Mouse (Mus musculus): ENCODE results near the gene Adamts16.

Adamts16 gene

GRCm38 (mm10) chr13:70836246-70836645 is 5.4 kb downstream of the Adamts16 start:
- in situ Hi-C loops (cut with MboI, MseI): no loop called here

GRCm38 (mm10) chr13:70832593-70833138 is 8.9 kb downstream of the Adamts16 start:
- in situ Hi-C loops (cut with MboI, MseI): no loop called here

- in situ Hi-C loops (cut with MboI, MseI): no loop called here
Observed at GRCm38 (mm10) chr13:70831041-70831440, 10.6 kb downstream of the Adamts16 start.

GRCm38 (mm10) chr13:70827507-70827906 is 14.1 kb downstream of the Adamts16 start:
- in situ Hi-C loops (cut with MboI, MseI): no loop called here

- in situ Hi-C loops (cut with MboI, MseI): no loop called here
Observed at GRCm38 (mm10) chr13:70825265-70825664, 16.3 kb downstream of the Adamts16 start.

GRCm38 (mm10) chr13:70823757-70824156 is 17.9 kb downstream of the Adamts16 start:
- in situ Hi-C loops (cut with MboI, MseI): no loop called here

GRCm38 (mm10) chr13:70818982-70819381 is 22.6 kb downstream of the Adamts16 start:
- in situ Hi-C loops (cut with MboI, MseI): no loop called here

GRCm38 (mm10) chr13:70814423-70814822 is 27.2 kb downstream of the Adamts16 start:
- in situ Hi-C loops (cut with MboI, MseI): no loop called here

- in situ Hi-C loops (cut with MboI, MseI): no loop called here
Observed at GRCm38 (mm10) chr13:70805506-70805905, 36.1 kb downstream of the Adamts16 start.

GRCm38 (mm10) chr13:70802849-70803248 is 38.8 kb downstream of the Adamts16 start:
- in situ Hi-C loops (cut with MboI, MseI): no loop called here

GRCm38 (mm10) chr13:70799322-70799721 is 42.3 kb downstream of the Adamts16 start:
- in situ Hi-C loops (cut with MboI, MseI): no loop called here

GRCm38 (mm10) chr13:70798396-70798795 is 43.2 kb downstream of the Adamts16 start:
- in situ Hi-C loops (cut with MboI, MseI): no loop called here

GRCm38 (mm10) chr13:70794074-70794572 is 47.5 kb downstream of the Adamts16 start:
- in situ Hi-C loops (cut with MboI, MseI): no loop called here

GRCm38 (mm10) chr13:70793660-70794059 is 48.0 kb downstream of the Adamts16 start:
- in situ Hi-C loops (cut with MboI, MseI): no loop called here

GRCm38 (mm10) chr13:70792950-70793349 is 48.7 kb downstream of the Adamts16 start:
- in situ Hi-C loops (cut with MboI, MseI): no loop called here

- in situ Hi-C loops (cut with MboI, MseI): no loop called here
Observed at GRCm38 (mm10) chr13:70789806-70790205, 51.8 kb downstream of the Adamts16 start.

- in situ Hi-C loops (cut with MboI, MseI): no loop called here
Observed at GRCm38 (mm10) chr13:70789022-70789421, 52.6 kb downstream of the Adamts16 start.

GRCm38 (mm10) chr13:70785078-70785477 is 56.5 kb downstream of the Adamts16 start:
- in situ Hi-C loops (cut with MboI, MseI): no loop called here

- in situ Hi-C loops (cut with MboI, MseI): no loop called here
Observed at GRCm38 (mm10) chr13:70784126-70784525, 57.5 kb downstream of the Adamts16 start.

GRCm38 (mm10) chr13:70779781-70780180 is 61.8 kb downstream of the Adamts16 start:
- in situ Hi-C loops (cut with MboI, MseI): no loop called here

- in situ Hi-C loops (cut with MboI, MseI): no loop called here
Observed at GRCm38 (mm10) chr13:70778872-70779554, 62.6 kb downstream of the Adamts16 start.

- in situ Hi-C loops (cut with MboI, MseI): no loop called here
Observed at GRCm38 (mm10) chr13:70771100-70771499, 70.5 kb downstream of the Adamts16 start.

GRCm38 (mm10) chr13:70769156-70769555 is 72.5 kb downstream of the Adamts16 start:
- in situ Hi-C loops (cut with MboI, MseI): no loop called here

Data from regulatory T cell (primary cell).